Mouse (Mus musculus): ENCODE measurements around the gene Cyp4f13.

The Cyp4f13 gene

GRCm38 (mm10) chr17:32905239-32905638 is 42.0 kb downstream of the Cyp4f13 start:
- DNase-seq (ENCODE audit: inconsistent ontology term): peak; percentile 28

- DNase-seq (ENCODE audit: inconsistent ontology term): peak; percentile 2
Measured at GRCm38 (mm10) chr17:32904414-32904813, 42.8 kb downstream of the Cyp4f13 start.

- no peak for DNase-seq (ENCODE audit: inconsistent ontology term)
Measured at GRCm38 (mm10) chr17:32901751-32902525, 45.3 kb downstream of the Cyp4f13 start.

GRCm38 (mm10) chr17:32895421-32895820 is 51.8 kb downstream of the Cyp4f13 start:
- no peak for DNase-seq (ENCODE audit: inconsistent ontology term)

- DNase-seq (ENCODE audit: inconsistent ontology term): no peak
Measured at GRCm38 (mm10) chr17:32893901-32894300, 53.3 kb downstream of the Cyp4f13 start.

- DNase-seq (ENCODE audit: inconsistent ontology term): peak; percentile 93
Measured at GRCm38 (mm10) chr17:32891239-32892180, 55.7 kb downstream of the Cyp4f13 start, which contains the start of gene Zfp870. Gene Zfp870 (minus strand): TSS chr17:32891642.

DNA sequence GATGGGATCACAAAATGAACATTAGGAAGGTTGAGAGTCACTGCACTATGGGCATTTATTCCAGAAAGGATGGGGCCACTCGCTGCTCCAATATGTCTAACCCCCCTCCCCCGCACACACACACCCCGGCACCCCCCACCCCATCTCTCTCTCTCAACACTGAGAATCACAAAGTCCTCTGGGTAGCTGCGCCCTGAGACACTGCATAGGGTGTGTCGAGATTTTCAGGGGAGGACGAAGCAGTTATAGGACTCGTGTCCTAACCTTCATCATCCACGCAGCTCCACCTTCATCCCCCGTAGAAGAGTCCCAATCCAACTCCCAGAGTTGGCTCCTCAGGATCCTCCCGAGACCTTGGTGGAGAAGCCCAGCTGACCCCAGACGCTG is 56.4 kb downstream of the Cyp4f13 start:
- DNase-seq (ENCODE audit: inconsistent ontology term): no peak

GRCm38 (mm10) chr17:32889611-32890010 is 57.6 kb downstream of the Cyp4f13 start:
- DNase-seq (ENCODE audit: inconsistent ontology term): no peak

- no peak for DNase-seq (ENCODE audit: inconsistent ontology term)
Measured at GRCm38 (mm10) chr17:32880320-32881218, 66.6 kb downstream of the Cyp4f13 start.

- DNase-seq (ENCODE audit: inconsistent ontology term): no peak
Measured at GRCm38 (mm10) chr17:32878773-32879172, 68.4 kb downstream of the Cyp4f13 start.

GRCm38 (mm10) chr17:32877471-32878171 is 69.6 kb downstream of the Cyp4f13 start:
- no peak for DNase-seq (ENCODE audit: inconsistent ontology term)

Data from Muller cell, postnatal 12 days (primary cell).